Mouse (Mus musculus): ENCODE results near the gene Cic.
"Not testable (repeated sequence)": the region's sequence is repeated elsewhere in the genome, so short reads cannot be mapped to it uniquely, and the experiment has no call there.

Cic gene

GRCm38 (mm10) chr7:25243361-25243760, 24.1 kb upstream of the Cic start:
- DNase-seq (ENCODE audit: low spot score in 2 of 2): no peak

- DNase-seq (ENCODE audit: low spot score in 2 of 2): no peak
Observed at GRCm38 (mm10) chr7:25244562-25245369, 22.7 kb upstream of the Cic start.

- DNase-seq (ENCODE audit: low spot score in 2 of 2): no peak
Observed at GRCm38 (mm10) chr7:25246079-25246758, 21.3 kb upstream of the Cic start.

GRCm38 (mm10) chr7:25246759-25247137, 20.8 kb upstream of the Cic start:
- no peak for DNase-seq (ENCODE audit: low spot score in 2 of 2)

GRCm38 (mm10) chr7:25247498-25247897, 20.0 kb upstream of the Cic start:
- DNase-seq (ENCODE audit: low spot score in 2 of 2): no peak

- peak; percentile 70 to 85 for DNase-seq (ENCODE audit: low spot score in 2 of 2)
Observed at GRCm38 (mm10) chr7:25248018-25248647, 19.4 kb upstream of the Cic start.

GRCm38 (mm10) chr7:25248846-25249313, 18.6 kb upstream of the Cic start:
- no peak for DNase-seq (ENCODE audit: low spot score in 2 of 2)

- DNase-seq (ENCODE audit: low spot score in 2 of 2): no peak
Observed at GRCm38 (mm10) chr7:25249314-25250140, 18.0 kb upstream of the Cic start.

GRCm38 (mm10) chr7:25250141-25250972, 17.1 kb upstream of the Cic start, which contains the start of gene Erf:
Erf (minus strand) TSS chr7:25250761.
- peak; percentile 94 for DNase-seq (ENCODE audit: low spot score in 2 of 2)

GRCm38 (mm10) chr7:25251071-25251791, 16.3 kb upstream of the Cic start:
- no peak for DNase-seq (ENCODE audit: low spot score in 2 of 2)

- DNase-seq (ENCODE audit: low spot score in 2 of 2): no peak
Observed at GRCm38 (mm10) chr7:25251822-25252221, 15.7 kb upstream of the Cic start.

- no peak for DNase-seq (ENCODE audit: low spot score in 2 of 2)
Observed at GRCm38 (mm10) chr7:25261896-25262295, 5.6 kb upstream of the Cic start.

GRCm38 (mm10) chr7:25263968-25264870, 3.3 kb upstream of the Cic start:
- DNase-seq (ENCODE audit: low spot score in 2 of 2): no peak

GRCm38 (mm10) chr7:25265743-25266142, 1.8 kb upstream of the Cic start:
- not testable (repeated sequence) for DNase-seq (ENCODE audit: low spot score in 2 of 2)

- DNase-seq (ENCODE audit: low spot score in 2 of 2): no peak
Observed at GRCm38 (mm10) chr7:25266180-25266962, 1.1 kb upstream of the Cic start.

GRCm38 (mm10) chr7:25267751-25268463, 403 bp downstream of the Cic start:
- DNase-seq (ENCODE audit: low spot score in 2 of 2): peak; percentile 100

- no peak for DNase-seq (ENCODE audit: low spot score in 2 of 2)
Observed at GRCm38 (mm10) chr7:25268588-25268987, 1.1 kb downstream of the Cic start.

Measured in right cerebral cortex, postnatal 36 days (tissue).